Mouse (Mus musculus) forebrain, embryonic 14.5 days (tissue): ENCODE results near the gene Dach1. TPM values are rescaled to one million over a fixed set of nuclear protein-coding genes. Genes with fewer than 3 reads are reported as not detected.

Experiments used
- ATAC-seq: fragments of 200-750 bp; cut with Nextera tagmentation; 2 replicates; pipeline ENCODE4 v1.8.0; 2017; ENCODE audit warnings: mild to moderate bottlenecking, moderate library complexity
- DNase-seq: peaks from one replicate; pipeline ENCODE4 v3.0.0-alpha.2; 2015; ENCODE audit warnings: low spot score
- H3K27ac ChIP-seq: fragments of 300-500 bp; sonication (generic); 2 replicates; pipeline ENCODE4 v1.5.1; 2014; ENCODE audit warnings: low read depth, mild to moderate bottlenecking, control low read depth, low read length, moderate library complexity
- H3K27me3 ChIP-seq: fragments of 300-500 bp; sonication (generic); replicated peaks from 2 replicates; pipeline ENCODE4 v1.6.1; 2014; ENCODE audit warnings: low read length, control low read depth, mixed read lengths; ENCODE audit not compliant: control insufficient read depth, insufficient read depth
- H3K36me3 ChIP-seq: fragments of 300-500 bp; sonication (generic); 2 replicates; pipeline ENCODE4 v1.6.1; 2014; ENCODE audit warnings: low read length, control low read depth; ENCODE audit not compliant: control insufficient read depth, insufficient read depth
- H3K4me1 ChIP-seq: fragments of 300-500 bp; sonication (generic); 2 replicates; pipeline ENCODE4 v1.6.1; 2014; ENCODE audit warnings: antibody characterized with exemption, low read length, control low read depth; ENCODE audit not compliant: control insufficient read depth, insufficient read depth
- H3K4me2 ChIP-seq: fragments of 300-500 bp; sonication (generic); 2 replicates; pipeline ENCODE4 v1.6.1; 2014; ENCODE audit warnings: mild to moderate bottlenecking, control low read depth, low read length
- H3K4me3 ChIP-seq: fragments of 300-500 bp; sonication (generic); 2 replicates; pipeline ENCODE4 v1.5.1; 2014; ENCODE audit warnings: low read depth, low read length, control low read depth
- H3K9ac ChIP-seq: fragments of 300-500 bp; sonication (generic); 2 replicates; pipeline ENCODE4 v1.6.1; 2014; ENCODE audit warnings: mild to moderate bottlenecking, low read length, control low read depth, moderate library complexity
- H3K9me3 ChIP-seq: fragments of 300-500 bp; sonication (generic); replicated peaks from 2 replicates; pipeline ENCODE4 v1.6.1; 2016; ENCODE audit warnings: low read length, control low read depth, mixed read lengths; ENCODE audit not compliant: control insufficient read depth
- WGBS: fragments of 180-500 bp; shearing (Covaris S2); extraction: QIAGEN DNeasy Blood & Tissue Kit; methylation state at CpG from one replicate; pipeline ENCODE4 v1.1.7; 2014; 5-methylcytosine and 5-hydroxymethylcytosine counted together
- polyA plus RNA-seq: library from polyadenylated mRNA; unstranded; fragments of >200 nt; fragmentation: Nextera tagmentation; extraction: Ambion mirVana; gene quantifications from 2 replicates; pipeline ENCODE4 v1.2.1, GENCODE M21; 2014

The Dach1 gene
- polyA plus RNA-seq, 1 experiment from 2014 or later = 10.8 TPM

GRCm38 (mm10) chr14:98072647-98073420 lies 96.7 kb downstream of the Dach1 start:
- DNase-seq (peak; percentile 95), ATAC-seq (peak; percentile 92)
- Histone ChIP-seq H3K9ac (0 out of 2 replicates have a peak overlapping the region, but pooled peaks have one; percentile 10), H3K4me3 (0 out of 2 replicates have a peak overlapping the region, but pooled peaks have one; percentile 5), H3K27me3 (no peaks in the 10 kb centered on the region), H3K36me3 (no peaks in the 10 kb centered on the region), H3K4me1 (peaks cover 16% of the 10 kb centered on the region), H3K4me2 (peak overlapping the region; percentile 44), H3K9me3 (no peaks in the 10 kb centered on the region), H3K27ac (peak overlapping the region; percentile 67; the same call in 1 of the 2 replicates)
- WGBS = 4% methylated on average over 11 of the region's 11 CpGs

- no peaks in the 10 kb centered on the region for H3K27me3 ChIP-seq
- H3K36me3 ChIP-seq = no peaks in the 10 kb centered on the region
- WGBS = 6% methylated on average over 4 of the region's 4 CpGs
- no peaks in the 10 kb centered on the region for H3K9me3 ChIP-seq
- H3K4me3 ChIP-seq = no peak overlapping the region
- H3K4me1 ChIP-seq = peaks cover 16% of the 10 kb centered on the region
- no peak overlapping the region for H3K4me2 ChIP-seq
- H3K27ac ChIP-seq = no peak overlapping the region
- DNase-seq (peak; percentile 58), ATAC-seq (peak; percentile 9; the same call in 1 of the 2 replicates)
- H3K9ac ChIP-seq = no peak overlapping the region
Measured at GRCm38 (mm10) chr14:98071877-98072276, 97.7 kb downstream of the Dach1 start.

- H3K4me1 ChIP-seq = peaks cover 16% of the 10 kb centered on the region
- no peak for DNase-seq
- H3K27ac ChIP-seq = no peak overlapping the region
- no peak overlapping the region for H3K4me3 ChIP-seq
- H3K9me3 ChIP-seq = no peaks in the 10 kb centered on the region
- H3K36me3 ChIP-seq = no peaks in the 10 kb centered on the region
- no peak overlapping the region for H3K9ac ChIP-seq
- no peaks in the 10 kb centered on the region for H3K27me3 ChIP-seq
- 81% methylated on average over 4 of the region's 4 CpGs for WGBS
- ATAC-seq = no peak
- no peak overlapping the region for H3K4me2 ChIP-seq
Measured at GRCm38 (mm10) chr14:98067273-98067905, 102.2 kb downstream of the Dach1 start.

- DNase-seq (no peak), ATAC-seq (0 out of 2 replicates have a peak, but pooled peaks have one; percentile 44)
- Histone ChIP-seq H3K4me2 (no peak overlapping the region), H3K27ac (no peak overlapping the region), H3K9me3 (no peaks in the 10 kb centered on the region), H3K36me3 (no peaks in the 10 kb centered on the region), H3K4me1 (peaks cover 4% of the 10 kb centered on the region; the same call in 1 of the 2 replicates), H3K4me3 (no peak overlapping the region), H3K9ac (no peak overlapping the region), H3K27me3 (no peaks in the 10 kb centered on the region)
- WGBS = 22% methylated on average over 2 of the region's 2 CpGs
Measured at GRCm38 (mm10) chr14:98064190-98064589, 105.4 kb downstream of the Dach1 start.

- Histone ChIP-seq H3K4me3 (no peak overlapping the region), H3K27ac (no peak overlapping the region), H3K4me2 (no peak overlapping the region), H3K36me3 (no peaks in the 10 kb centered on the region), H3K9me3 (no peaks in the 10 kb centered on the region), H3K9ac (no peak overlapping the region), H3K4me1 (peaks cover 5% of the 10 kb centered on the region; the same call in 1 of the 2 replicates), H3K27me3 (no peaks in the 10 kb centered on the region)
- 11% methylated on average over 2 of the region's 2 CpGs for WGBS
- ATAC-seq (no peak), DNase-seq (no peak)
Measured at GRCm38 (mm10) chr14:98049329-98049728, 120.2 kb downstream of the Dach1 start.

GRCm38 (mm10) chr14:98048403-98048802 lies 121.2 kb downstream of the Dach1 start:
- ATAC-seq (no peak), DNase-seq (no peak)
- H3K27ac ChIP-seq = no peak overlapping the region
- H3K4me1 ChIP-seq = peaks cover 5% of the 10 kb centered on the region; the same call in 1 of the 2 replicates
- H3K9me3 ChIP-seq = no peaks in the 10 kb centered on the region
- no peak overlapping the region for H3K4me3 ChIP-seq
- H3K9ac ChIP-seq = no peak overlapping the region
- no peaks in the 10 kb centered on the region for H3K27me3 ChIP-seq
- 20% methylated on average over 2 of the region's 2 CpGs for WGBS
- no peak overlapping the region for H3K4me2 ChIP-seq
- no peaks in the 10 kb centered on the region for H3K36me3 ChIP-seq

GRCm38 (mm10) chr14:98047670-98048069 lies 121.9 kb downstream of the Dach1 start:
- Histone ChIP-seq H3K4me3 (no peak overlapping the region), H3K4me2 (no peak overlapping the region), H3K27ac (no peak overlapping the region), H3K36me3 (no peaks in the 10 kb centered on the region), H3K9me3 (no peaks in the 10 kb centered on the region), H3K4me1 (peaks cover 5% of the 10 kb centered on the region; the same call in 1 of the 2 replicates), H3K9ac (no peak overlapping the region), H3K27me3 (no peaks in the 10 kb centered on the region)
- 37% methylated on average over 3 of the region's 3 CpGs for WGBS
- ATAC-seq (no peak), DNase-seq (peak; percentile 41)

- ATAC-seq (peak; percentile 73), DNase-seq (peak; percentile 72)
- no peaks in the 10 kb centered on the region for H3K9me3 ChIP-seq
- H3K4me2 ChIP-seq = no peak overlapping the region
- H3K27ac ChIP-seq = no peak overlapping the region
- no peak overlapping the region for H3K9ac ChIP-seq
- H3K4me3 ChIP-seq = no peak overlapping the region
- peaks cover 5% of the 10 kb centered on the region; the same call in 1 of the 2 replicates for H3K4me1 ChIP-seq
- H3K27me3 ChIP-seq = no peaks in the 10 kb centered on the region
- H3K36me3 ChIP-seq = no peaks in the 10 kb centered on the region
Measured at GRCm38 (mm10) chr14:98046960-98047359, 122.6 kb downstream of the Dach1 start.

- H3K27me3 ChIP-seq = no peaks in the 10 kb centered on the region
- H3K4me3 ChIP-seq = no peak overlapping the region
- DNase-seq = no peak
- H3K9me3 ChIP-seq = no peaks in the 10 kb centered on the region
- H3K9ac ChIP-seq = no peak overlapping the region
- ATAC-seq = no peak
- 46% methylated on average over 1 of the region's 1 CpGs for WGBS
- no peaks in the 10 kb centered on the region for H3K36me3 ChIP-seq
- no peaks in the 10 kb centered on the region for H3K4me1 ChIP-seq
- H3K27ac ChIP-seq = no peak overlapping the region
- H3K4me2 ChIP-seq = no peak overlapping the region
Measured at GRCm38 (mm10) chr14:98038524-98038923, 131.0 kb downstream of the Dach1 start.
